Mouse (Mus musculus) embryo, embryonic 9.5 days (tissue): ENCODE measurements around the gene Igf1.
A peak's percentile ranks its signal among the peaks of the same experiment; 100 is the strongest.

Experiments
- DNase-seq: peaks from one replicate; pipeline ENCODE4 v3.0.0-alpha.2; 2017; ENCODE audit errors: extremely low spot score

Igf1 gene

GRCm38 (mm10) chr10:87858013-87858806 is at the start of gene Igf1:
TSS of gene Igf1 (plus strand) at chr10:87858265.
- peak; percentile 15 for DNase-seq

GRCm38 (mm10) chr10:87812157-87813072 is 45.6 kb upstream of the Igf1 start:
- DNase-seq: peak; percentile 63

GRCm38 (mm10) chr10:87813073-87813590 is 44.9 kb upstream of the Igf1 start:
- peak; percentile 3 for DNase-seq

GRCm38 (mm10) chr10:87816861-87817260 is 41.2 kb upstream of the Igf1 start:
- DNase-seq: no peak

GRCm38 (mm10) chr10:87817786-87818185 is 40.3 kb upstream of the Igf1 start:
- no peak for DNase-seq

GRCm38 (mm10) chr10:87821906-87822305 is 36.2 kb upstream of the Igf1 start:
- no peak for DNase-seq

GRCm38 (mm10) chr10:87830012-87830411 is 28.1 kb upstream of the Igf1 start:
- DNase-seq: no peak

- no peak for DNase-seq
Observed at GRCm38 (mm10) chr10:87830639-87831038, 27.4 kb upstream of the Igf1 start.

- DNase-seq: no peak
Observed at GRCm38 (mm10) chr10:87832101-87832500, 26.0 kb upstream of the Igf1 start.

GRCm38 (mm10) chr10:87839454-87839853 is 18.6 kb upstream of the Igf1 start:
- no peak for DNase-seq

- no peak for DNase-seq
Observed at GRCm38 (mm10) chr10:87842501-87842900, 15.6 kb upstream of the Igf1 start.

- peak; percentile 54 for DNase-seq
Observed at GRCm38 (mm10) chr10:87844917-87845552, 13.0 kb upstream of the Igf1 start.

- no peak for DNase-seq
Observed at GRCm38 (mm10) chr10:87847882-87848281, 10.2 kb upstream of the Igf1 start.

- DNase-seq: no peak
Observed at GRCm38 (mm10) chr10:87848419-87848818, 9.6 kb upstream of the Igf1 start.

- DNase-seq: no peak
Observed at GRCm38 (mm10) chr10:87851492-87851891, 6.6 kb upstream of the Igf1 start.

GRCm38 (mm10) chr10:87854408-87854807 is 3.7 kb upstream of the Igf1 start:
- peak; percentile 69 for DNase-seq

GRCm38 (mm10) chr10:87855423-87856122 is 2.5 kb upstream of the Igf1 start:
- DNase-seq: no peak

GRCm38 (mm10) chr10:87857215-87857955 is 680 bp upstream of the Igf1 start:
- DNase-seq: no peak

- DNase-seq: peak; percentile 20
Observed at GRCm38 (mm10) chr10:87858939-87859338, 874 bp downstream of the Igf1 start.

GRCm38 (mm10) chr10:87859453-87859852 is 1.4 kb downstream of the Igf1 start:
- DNase-seq: peak; percentile 20
